Mouse (Mus musculus) ovary, postnatal 36 days (tissue): ENCODE measurements around the gene Siah1a.

Experiments used
- DNase-seq: peaks from one replicate; pipeline ENCODE4 v3.0.0; 2022; ENCODE audit warnings: low spot score, mixed read lengths

Gene Siah1a

DNA sequence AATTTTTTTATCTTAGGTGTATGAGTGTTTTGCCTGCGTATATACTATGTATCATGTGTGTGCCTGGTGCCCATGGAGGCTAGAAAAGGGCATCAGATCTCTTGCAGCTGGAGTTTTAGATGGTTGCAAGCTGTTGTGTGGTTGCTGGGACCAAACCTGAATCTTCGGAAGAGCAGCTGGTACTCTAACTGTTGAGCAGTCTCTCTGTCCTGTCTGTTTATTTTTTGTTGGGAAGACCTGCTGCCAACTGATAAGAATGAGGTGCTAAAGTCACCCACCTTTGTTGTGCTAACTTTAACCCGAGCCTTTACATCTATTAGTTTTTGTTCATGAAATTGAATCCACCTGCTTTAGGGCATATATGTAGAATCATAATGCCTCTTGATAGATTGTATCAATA lies 43.3 kb downstream of the Siah1a start:
- DNase-seq = no peak

DNA sequence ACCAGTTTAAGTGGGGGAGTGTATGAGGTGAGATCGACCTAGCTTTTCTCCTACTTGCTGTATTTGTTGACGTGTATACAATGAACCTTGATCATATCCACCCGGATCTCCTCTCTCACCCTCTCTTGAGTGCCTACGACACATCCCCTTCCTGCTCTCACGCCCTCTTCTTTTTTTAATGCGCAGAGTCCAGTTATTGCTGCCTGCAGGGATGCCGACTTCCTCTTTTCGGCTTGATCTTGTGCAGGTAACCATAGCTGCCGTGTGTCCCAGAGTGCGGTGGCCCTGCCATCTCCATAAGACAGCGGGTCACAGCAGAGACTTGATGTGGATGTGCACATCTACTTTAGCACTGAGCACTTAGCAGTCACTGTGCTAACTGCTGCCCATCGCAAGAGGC lies 46.3 kb downstream of the Siah1a start:
- no peak for DNase-seq

DNA sequence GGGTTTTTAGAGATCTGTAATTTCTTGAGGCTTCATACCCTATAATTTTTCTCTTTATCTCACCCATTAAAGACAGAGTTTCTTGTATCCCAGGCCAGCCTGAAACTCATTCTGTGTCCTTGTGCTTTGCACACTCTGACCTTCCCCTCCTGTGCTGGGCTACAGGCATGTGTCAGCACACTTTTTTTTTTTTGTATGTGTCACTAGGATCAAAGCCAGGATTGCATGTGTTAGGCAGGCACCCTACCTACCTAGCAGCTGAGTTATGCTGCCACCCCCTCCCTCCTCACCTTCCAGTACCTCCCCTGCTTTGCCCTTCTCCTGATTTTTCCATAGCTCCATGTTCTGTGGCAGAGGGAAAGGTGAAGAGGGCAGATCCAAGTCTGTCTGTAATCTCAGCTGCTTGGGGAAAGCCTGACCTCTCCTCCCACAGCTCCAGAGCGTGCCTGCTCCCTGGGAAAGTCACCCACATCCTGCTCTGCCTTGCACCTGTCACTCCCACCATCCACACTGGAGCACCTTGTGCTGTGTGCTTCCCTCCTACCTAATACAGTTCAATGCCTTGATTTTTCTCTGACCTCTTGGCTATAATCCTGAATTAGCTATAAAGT lies 46.8 kb downstream of the Siah1a start:
- no peak for DNase-seq

DNA sequence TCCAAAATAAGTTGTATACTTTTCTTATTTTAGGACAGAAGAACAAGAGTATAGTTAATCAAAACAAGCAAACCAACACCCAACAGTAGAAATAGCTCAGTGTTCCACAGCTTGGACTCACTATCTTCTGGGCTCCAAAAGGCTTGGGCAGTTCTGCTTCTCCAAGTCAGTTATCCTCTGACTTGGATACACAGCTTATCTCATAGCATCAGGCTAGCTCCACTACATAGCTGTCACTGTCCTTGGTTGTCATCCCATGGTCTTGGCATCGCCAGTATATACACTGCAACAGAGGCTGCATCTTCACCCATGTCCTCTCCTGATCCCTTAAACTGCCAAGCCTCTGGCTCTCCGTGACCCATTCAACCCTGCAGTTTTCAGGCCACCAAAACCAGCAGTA lies 50.0 kb downstream of the Siah1a start:
- DNase-seq = no peak

DNA sequence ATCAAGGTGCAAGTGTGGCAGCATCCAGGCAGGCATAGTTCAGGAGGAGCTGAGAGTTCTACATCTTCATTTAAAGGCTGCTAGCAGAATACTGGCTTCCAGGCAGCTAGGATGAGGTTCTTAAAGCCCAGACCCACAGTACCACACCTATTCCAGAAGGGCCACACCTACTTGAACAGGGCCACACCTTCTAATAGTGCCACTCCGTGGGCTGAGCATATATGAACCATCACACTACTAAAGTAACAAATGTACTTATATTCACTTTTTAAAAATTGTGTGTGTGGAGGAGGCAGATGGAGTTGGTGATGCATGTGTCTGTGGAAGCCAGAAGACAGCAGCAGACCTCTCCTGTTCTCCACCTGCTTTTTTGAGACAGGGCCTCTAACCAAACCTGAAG lies 51.7 kb downstream of the Siah1a start:
- no peak for DNase-seq

DNA sequence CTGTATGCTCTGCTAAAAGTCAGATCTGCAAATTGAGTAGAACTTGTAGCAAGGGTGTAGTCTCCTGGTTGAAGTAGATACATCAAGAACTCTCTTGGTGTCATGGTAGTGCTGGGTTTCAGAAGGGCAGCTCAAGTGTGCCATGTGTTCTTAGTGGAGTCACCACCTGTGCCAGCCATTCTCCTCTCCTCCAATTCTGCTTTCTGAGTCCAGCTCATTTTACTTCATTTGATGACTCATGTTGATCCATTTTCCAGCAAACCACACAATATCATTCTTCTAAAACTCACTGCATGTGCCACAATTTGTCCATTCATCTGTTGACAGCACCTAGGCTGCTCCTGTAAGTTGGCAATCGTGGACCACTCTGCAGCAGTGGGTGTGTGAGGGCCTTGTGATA lies 53.6 kb downstream of the Siah1a start:
- DNase-seq = no peak

DNA sequence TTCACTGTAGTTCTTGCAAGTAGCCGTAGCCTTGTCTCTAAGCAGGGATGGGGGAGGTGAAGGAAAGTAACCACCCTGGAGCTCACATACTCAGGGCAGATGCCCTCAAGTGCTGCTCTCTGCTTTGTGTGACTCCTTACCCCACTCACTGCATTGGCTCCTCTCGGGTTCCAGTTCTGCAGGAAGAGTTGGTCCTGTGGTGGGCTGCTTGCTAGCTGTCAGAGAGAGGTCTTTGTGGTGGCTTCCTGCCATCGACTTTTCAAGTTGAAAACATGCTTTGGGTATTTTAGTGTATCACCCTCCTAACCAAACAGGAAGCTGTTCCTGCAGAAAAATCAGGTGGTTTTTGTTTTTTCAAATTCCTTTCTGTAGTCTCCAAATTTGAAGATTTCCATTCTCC lies 59.1 kb downstream of the Siah1a start:
- no peak for DNase-seq
